Mouse (Mus musculus) stomach, embryonic 16.5 days (tissue): ENCODE results near the gene Emcn. TPM values are rescaled to one million over a fixed set of nuclear protein-coding genes. Genes with fewer than 3 reads are reported as not detected.

Source experiments
- ATAC-seq: fragments of 200-750 bp; cut with Nextera tagmentation; 2 replicates; pipeline ENCODE4 v1.8.0; 2017; ENCODE audit warnings: moderate number of reproducible peaks, moderate TSS enrichment; ENCODE audit not compliant: insufficient read depth, low FRiP score
- H3K27ac ChIP-seq: fragments of 300-500 bp; sonication (generic); 2 replicates; pipeline ENCODE4 v1.5.1; 2014; ENCODE audit warnings: low read length
- H3K27me3 ChIP-seq: fragments of 300-500 bp; sonication (generic); 2 replicates; pipeline ENCODE4 v1.6.1; 2014; ENCODE audit warnings: low read length, control low read depth, mixed read lengths; ENCODE audit not compliant: control insufficient read depth, insufficient read depth
- H3K36me3 ChIP-seq: fragments of 300-500 bp; sonication (generic); 2 replicates; pipeline ENCODE4 v1.6.1; 2014; ENCODE audit warnings: low read length; ENCODE audit not compliant: control insufficient read depth, insufficient read depth
- H3K4me1 ChIP-seq: fragments of 300-500 bp; sonication (generic); 2 replicates; pipeline ENCODE4 v1.6.1; 2014; ENCODE audit warnings: low read length, control low read depth, mixed read lengths; ENCODE audit not compliant: control insufficient read depth, insufficient read depth
- H3K4me2 ChIP-seq: fragments of 300-500 bp; sonication (generic); 2 replicates; pipeline ENCODE4 v1.6.1; 2014; ENCODE audit warnings: low read depth, low read length, mixed read lengths
- H3K4me3 ChIP-seq: fragments of 300-500 bp; sonication (generic); replicated peaks from 2 replicates; pipeline ENCODE4 v1.5.1; 2014; ENCODE audit warnings: mild to moderate bottlenecking, low read length
- H3K9ac ChIP-seq: fragments of 300-500 bp; sonication (generic); 2 replicates; pipeline ENCODE4 v1.6.1; 2014; ENCODE audit warnings: low read length
- H3K9me3 ChIP-seq: fragments of 300-500 bp; sonication (generic); replicated peaks from 2 replicates; pipeline ENCODE4 v1.6.1; 2016; ENCODE audit warnings: low read length, control low read depth; ENCODE audit not compliant: control insufficient read depth
- WGBS: fragments of 180-500 bp; shearing (Covaris S2); extraction: QIAGEN DNeasy Blood & Tissue Kit; methylation state at CpG from one replicate; pipeline ENCODE4 v1.1.7; 2014; 5-methylcytosine and 5-hydroxymethylcytosine counted together
- polyA plus RNA-seq: library from polyadenylated mRNA; unstranded; fragments of >200 nt; fragmentation: Nextera tagmentation; extraction: Ambion mirVana; gene quantifications from 2 replicates; pipeline ENCODE4 v1.2.1, GENCODE M21; 2015

Gene Emcn
- polyA plus RNA-seq, 1 experiment from 2014 or later = 23.2 TPM

- H3K9ac ChIP-seq = no peak overlapping the region
- no peak for ATAC-seq
- 83% methylated on average over 6 of the region's 6 CpGs for WGBS
These were observed 26.4 kb downstream of the Emcn start for GRCm38 (mm10) chr3:137367123-137367825.

GRCm38 (mm10) chr3:137367826-137368325 lies 27.0 kb downstream of the Emcn start:
- ATAC-seq = no peak
- Histone ChIP-seq H3K4me3 (no peak overlapping the region), H3K9ac (no peak overlapping the region), H3K27ac (no peak overlapping the region), H3K4me2 (no peak overlapping the region), H3K9me3 (no peaks in the 10 kb centered on the region), H3K36me3 (no peaks in the 10 kb centered on the region), H3K27me3 (no peaks in the 10 kb centered on the region), H3K4me1 (no peaks in the 10 kb centered on the region)
- WGBS = 71% methylated on average over 3 of the region's 3 CpGs

More at GRCm38 (mm10) chr3:137367123-137367825, 26.4 kb downstream of the Emcn start:
- H3K4me1 ChIP-seq = no peaks in the 10 kb centered on the region
- no peaks in the 10 kb centered on the region for H3K27me3 ChIP-seq
- no peak overlapping the region for H3K4me3 ChIP-seq
- H3K27ac ChIP-seq = no peak overlapping the region
- H3K36me3 ChIP-seq = no peaks in the 10 kb centered on the region
- no peaks in the 10 kb centered on the region for H3K9me3 ChIP-seq
- H3K4me2 ChIP-seq = no peak overlapping the region

GRCm38 (mm10) chr3:137372854-137373253 lies 32.0 kb downstream of the Emcn start:
- Histone ChIP-seq H3K9ac (no peak overlapping the region), H3K27ac (no peak overlapping the region), H3K36me3 (no peaks in the 10 kb centered on the region), H3K4me3 (no peak overlapping the region), H3K4me1 (no peaks in the 10 kb centered on the region), H3K9me3 (no peaks in the 10 kb centered on the region), H3K27me3 (no peaks in the 10 kb centered on the region), H3K4me2 (no peak overlapping the region)
- 84% methylated on average over 4 of the region's 4 CpGs for WGBS
- no peak for ATAC-seq

DNA sequence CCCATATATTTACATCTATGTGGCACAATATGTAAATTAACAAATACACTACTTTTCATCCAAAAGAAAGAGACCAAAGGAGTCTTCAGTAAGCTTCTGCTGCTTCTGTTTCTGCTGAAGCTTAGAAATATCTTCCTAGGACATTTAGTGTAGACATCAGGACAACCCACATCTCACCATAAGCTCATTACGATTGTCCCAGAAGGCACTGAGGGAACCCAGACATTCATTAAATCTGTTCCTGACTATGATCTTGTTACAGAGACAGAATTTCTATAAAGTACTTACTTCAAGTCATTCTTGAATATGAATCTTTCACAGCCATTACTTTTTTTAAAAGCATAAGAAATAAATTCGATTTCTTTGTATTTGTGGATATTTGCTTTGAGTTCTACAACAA lies 41.4 kb downstream of the Emcn start:
- H3K4me3 ChIP-seq = no peak overlapping the region

DNA sequence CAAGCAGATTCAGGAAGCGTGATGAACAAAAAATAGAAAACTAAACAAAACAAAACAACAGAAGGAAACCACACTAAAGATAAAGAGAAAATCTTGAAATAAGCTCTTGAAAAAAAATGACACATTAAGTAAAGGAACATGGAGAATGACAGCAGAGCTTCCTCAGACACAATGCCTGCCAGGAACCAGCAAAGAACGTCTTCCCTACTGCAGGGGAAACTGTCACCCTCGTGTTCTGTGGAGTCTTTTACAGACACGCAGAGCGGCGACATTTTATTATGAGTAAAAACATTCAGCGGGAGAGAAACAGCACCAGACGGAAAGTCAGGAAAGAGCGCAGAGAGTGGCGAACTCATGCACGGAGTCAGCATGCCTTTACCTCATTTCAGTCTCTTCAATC lies 54.7 kb downstream of the Emcn start:
- Histone ChIP-seq H3K4me1 (no peaks in the 10 kb centered on the region), H3K36me3 (no peaks in the 10 kb centered on the region), H3K9me3 (0 out of 2 replicates have a peak, but pooled peaks cover 2% of the 10 kb centered on the region), H3K4me2 (no peak overlapping the region), H3K9ac (no peak overlapping the region), H3K27ac (no peak overlapping the region), H3K27me3 (no peaks in the 10 kb centered on the region), H3K4me3 (no peak overlapping the region)
- ATAC-seq = no peak
- 81% methylated on average over 11 of the region's 11 CpGs for WGBS

More for the DNA sequence above, 41.4 kb downstream of the Emcn start:
- H3K36me3 ChIP-seq = no peaks in the 10 kb centered on the region
- H3K4me1 ChIP-seq = no peaks in the 10 kb centered on the region
- no peak overlapping the region for H3K4me2 ChIP-seq
- no peak for ATAC-seq
- no peak overlapping the region for H3K27ac ChIP-seq
- H3K9ac ChIP-seq = no peak overlapping the region
- 72% methylated on average over 2 of the region's 2 CpGs for WGBS
- no peaks in the 10 kb centered on the region for H3K9me3 ChIP-seq
- H3K27me3 ChIP-seq = no peaks in the 10 kb centered on the region

GRCm38 (mm10) chr3:137415451-137416086 lies 74.7 kb downstream of the Emcn start:
- WGBS = 72% methylated on average over 5 of the region's 5 CpGs

DNA sequence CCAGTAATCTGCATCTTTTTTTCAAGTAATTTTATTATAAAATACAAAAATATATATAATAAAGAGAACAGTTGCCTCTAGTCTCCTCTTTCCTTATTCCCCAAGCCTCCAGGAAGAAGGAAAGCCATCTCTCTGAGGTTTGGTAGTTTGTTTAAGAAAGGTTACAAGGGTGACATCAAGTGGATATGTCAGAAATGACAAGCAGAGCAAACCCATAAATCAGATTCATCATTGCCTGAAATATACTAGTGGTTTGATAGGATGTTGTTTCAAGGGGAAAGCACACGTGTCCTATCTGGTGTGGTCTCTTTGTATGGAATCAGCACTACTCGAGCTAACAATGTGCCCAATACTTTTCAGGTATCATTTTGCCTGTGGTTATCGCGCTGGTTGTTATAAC lies 77.8 kb downstream of the Emcn start:
- ATAC-seq = no peak
- no peak overlapping the region for H3K9ac ChIP-seq
- no peak overlapping the region for H3K4me2 ChIP-seq
- H3K9me3 ChIP-seq = no peaks in the 10 kb centered on the region
- H3K27me3 ChIP-seq = no peaks in the 10 kb centered on the region
- no peaks in the 10 kb centered on the region for H3K4me1 ChIP-seq
- H3K36me3 ChIP-seq = no peaks in the 10 kb centered on the region
- WGBS = 59% methylated on average over 4 of the region's 4 CpGs
- H3K4me3 ChIP-seq = no peak overlapping the region
- H3K27ac ChIP-seq = no peak overlapping the region

More at GRCm38 (mm10) chr3:137415451-137416086, 74.7 kb downstream of the Emcn start:
- ATAC-seq = no peak
- no peaks in the 10 kb centered on the region for H3K9me3 ChIP-seq
- H3K9ac ChIP-seq = no peak overlapping the region
- H3K4me2 ChIP-seq = no peak overlapping the region
- H3K27me3 ChIP-seq = no peaks in the 10 kb centered on the region
- H3K27ac ChIP-seq = no peak overlapping the region
- no peak overlapping the region for H3K4me3 ChIP-seq
- H3K4me1 ChIP-seq = no peaks in the 10 kb centered on the region
- no peaks in the 10 kb centered on the region for H3K36me3 ChIP-seq

DNA sequence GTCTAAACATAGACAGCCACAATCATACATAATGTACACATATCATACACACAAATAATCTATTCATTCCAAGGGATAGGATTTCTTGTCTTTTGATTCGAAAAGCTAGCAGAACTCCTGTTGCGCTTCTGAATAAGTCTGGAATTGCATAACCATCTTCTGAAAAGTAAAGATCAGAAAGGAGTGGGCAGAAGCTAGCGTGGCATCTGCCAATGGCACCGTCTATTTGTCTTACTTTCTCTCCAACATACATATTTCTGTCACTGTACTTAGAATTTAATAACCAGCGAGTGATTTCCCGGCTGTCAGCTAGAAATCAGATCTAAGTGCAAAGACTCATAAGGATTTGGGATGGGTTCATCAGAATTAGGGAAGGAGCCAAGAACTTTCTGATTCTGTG lies 88.6 kb downstream of the Emcn start:
- no peak overlapping the region for H3K4me2 ChIP-seq
- 89% methylated on average over 6 of the region's 6 CpGs for WGBS

DNA sequence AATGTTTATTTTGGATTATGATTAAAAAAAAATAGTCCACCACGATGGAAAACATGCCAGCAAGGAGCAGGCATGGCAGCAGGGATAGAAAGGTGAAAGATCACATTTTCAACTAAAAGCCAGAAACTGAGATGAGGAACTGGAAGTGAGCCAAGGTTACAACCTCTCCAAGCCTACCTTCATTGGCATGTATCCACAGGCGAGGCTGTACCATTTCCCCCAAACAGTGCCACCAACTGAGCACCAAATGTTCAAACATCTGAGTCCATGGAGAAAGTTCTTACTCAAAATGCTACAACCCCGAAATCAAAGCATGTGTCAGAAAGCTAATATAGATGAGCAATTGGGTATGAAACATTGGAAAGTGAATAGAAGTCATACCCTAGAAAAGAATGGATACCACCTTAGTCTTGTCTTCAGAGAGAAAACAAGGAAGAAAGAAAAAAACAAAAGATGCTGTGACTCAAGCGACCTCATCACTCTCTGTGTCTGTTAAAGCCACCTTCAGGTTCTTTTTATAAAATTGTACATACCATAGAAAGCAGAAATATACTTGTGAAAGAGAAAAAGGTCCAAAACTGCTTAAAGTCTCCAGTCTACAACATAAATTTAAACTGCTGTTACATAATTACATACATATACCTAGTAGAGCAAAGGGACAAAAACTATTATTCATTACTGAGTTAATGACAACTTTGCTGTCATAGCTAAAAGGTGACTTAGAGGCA lies 124.2 kb downstream of the Emcn start:
- Histone ChIP-seq H3K9me3 (no peaks in the 10 kb centered on the region), H3K27me3 (no peaks in the 10 kb centered on the region), H3K4me1 (no peaks in the 10 kb centered on the region), H3K4me3 (no peak overlapping the region), H3K27ac (no peak overlapping the region), H3K4me2 (no peak overlapping the region), H3K36me3 (no peaks in the 10 kb centered on the region), H3K9ac (no peak overlapping the region)
- 59% methylated on average over 4 of the region's 4 CpGs for WGBS
- no peak for ATAC-seq

More for the DNA sequence above, 88.6 kb downstream of the Emcn start:
- no peaks in the 10 kb centered on the region for H3K27me3 ChIP-seq
- no peak overlapping the region for H3K9ac ChIP-seq
- no peaks in the 10 kb centered on the region for H3K9me3 ChIP-seq
- no peak overlapping the region for H3K27ac ChIP-seq
- H3K4me1 ChIP-seq = no peaks in the 10 kb centered on the region
- no peaks in the 10 kb centered on the region for H3K36me3 ChIP-seq
- no peak overlapping the region for H3K4me3 ChIP-seq
- no peak for ATAC-seq
